Mouse (Mus musculus): ENCODE data around the gene Tirap. TPM values are rescaled to one million over a fixed set of nuclear protein-coding genes. Genes with fewer than 3 reads are reported as not detected.
A peak's percentile ranks its signal among the peaks of the same experiment; 100 is the strongest.

Gene Tirap
- polyA plus RNA-seq, 1 experiment = 13.0 TPM

GRCm38 (mm10) chr9:35173331-35173730 lies 26.8 kb downstream of the Tirap start:
- H3K36me3 ChIP-seq (ENCODE audit: control insufficient read depth, insufficient read depth, low read length) = no peaks in the 10 kb centered on the region
- H3K27me3 ChIP-seq (ENCODE audit: control insufficient read depth, insufficient read depth, low read length) = no peaks in the 10 kb centered on the region
- H3K4me3 ChIP-seq (ENCODE audit: low read depth, low read length) = no peak overlapping the region
- TF ChIP-seq POLR2A (IDR thresholded peaks at IDR 0.05; ENCODE audit: low read depth, low read length) = no peak
- TF ChIP-seq CTCF (IDR thresholded peaks at IDR 0.05; ENCODE audit: extremely low read depth, insufficient read length, insufficient replicate concordance, low read depth, low read length) = no peak
- WGBS = 72% methylated on average over 1 of the region's 1 CpGs
- peaks cover 4% of the 10 kb centered on the region; the same call in 1 of the 2 replicates for H3K4me1 ChIP-seq (ENCODE audit: control insufficient read depth, insufficient read depth, insufficient read length, low read length)
- H3K27ac ChIP-seq (ENCODE audit: insufficient read depth, low read depth, low read length) = no peak overlapping the region

- 87% methylated on average over 7 of the region's 7 CpGs for WGBS
- TF ChIP-seq POLR2A (IDR thresholded peaks at IDR 0.05; ENCODE audit: low read depth, low read length) (no peak), CTCF (IDR thresholded peaks at IDR 0.05; ENCODE audit: extremely low read depth, insufficient read length, insufficient replicate concordance, low read depth, low read length) (no peak)
- Histone ChIP-seq H3K4me1 (ENCODE audit: control insufficient read depth, insufficient read depth, insufficient read length, low read length) (peaks cover 10% of the 10 kb centered on the region; the same call in 1 of the 2 replicates), H3K36me3 (ENCODE audit: control insufficient read depth, insufficient read depth, low read length) (no peaks in the 10 kb centered on the region), H3K27ac (ENCODE audit: insufficient read depth, low read depth, low read length) (no peak overlapping the region), H3K27me3 (ENCODE audit: control insufficient read depth, insufficient read depth, low read length) (no peaks in the 10 kb centered on the region), H3K4me3 (ENCODE audit: low read depth, low read length) (no peak overlapping the region)
Measured at GRCm38 (mm10) chr9:35170071-35170470, 30.0 kb downstream of the Tirap start.

GRCm38 (mm10) chr9:35166798-35167635 lies 33.1 kb downstream of the Tirap start:
- H3K27me3 ChIP-seq (ENCODE audit: control insufficient read depth, insufficient read depth, low read length) = no peaks in the 10 kb centered on the region
- no peaks in the 10 kb centered on the region for H3K36me3 ChIP-seq (ENCODE audit: control insufficient read depth, insufficient read depth, low read length)
- no peak overlapping the region for H3K4me3 ChIP-seq (ENCODE audit: low read depth, low read length)
- TF ChIP-seq CTCF (IDR thresholded peaks at IDR 0.05; ENCODE audit: extremely low read depth, insufficient read length, insufficient replicate concordance, low read depth, low read length) = no peak
- TF ChIP-seq POLR2A (IDR thresholded peaks at IDR 0.05; ENCODE audit: low read depth, low read length) = no peak
- 88% methylated on average over 9 of the region's 9 CpGs for WGBS
- H3K4me1 ChIP-seq (ENCODE audit: control insufficient read depth, insufficient read depth, insufficient read length, low read length) = peaks cover 19% of the 10 kb centered on the region
- no peak overlapping the region for H3K27ac ChIP-seq (ENCODE audit: insufficient read depth, low read depth, low read length)

- H3K27me3 ChIP-seq (ENCODE audit: control insufficient read depth, insufficient read depth, low read length) = no peaks in the 10 kb centered on the region
- H3K36me3 ChIP-seq (ENCODE audit: control insufficient read depth, insufficient read depth, low read length) = no peaks in the 10 kb centered on the region
- peak; percentile 31; the same call in 1 of the 2 replicates for TF ChIP-seq CTCF (IDR thresholded peaks at IDR 0.05; ENCODE audit: extremely low read depth, insufficient read length, insufficient replicate concordance, low read depth, low read length)
- TF ChIP-seq POLR2A (IDR thresholded peaks at IDR 0.05; ENCODE audit: low read depth, low read length) = no peak
- H3K4me1 ChIP-seq (ENCODE audit: control insufficient read depth, insufficient read depth, insufficient read length, low read length) = peaks cover 19% of the 10 kb centered on the region
- no peak overlapping the region for H3K4me3 ChIP-seq (ENCODE audit: low read depth, low read length)
- 23% methylated on average over 3 of the region's 3 CpGs for WGBS
- no peak overlapping the region for H3K27ac ChIP-seq (ENCODE audit: insufficient read depth, low read depth, low read length)
Measured at GRCm38 (mm10) chr9:35166144-35166797, 33.8 kb downstream of the Tirap start.

- Histone ChIP-seq H3K4me3 (ENCODE audit: low read depth, low read length) (no peak overlapping the region), H3K27ac (ENCODE audit: insufficient read depth, low read depth, low read length) (peak overlapping the region; percentile 29; the same call in 1 of the 2 replicates), H3K36me3 (ENCODE audit: control insufficient read depth, insufficient read depth, low read length) (no peaks in the 10 kb centered on the region), H3K4me1 (ENCODE audit: control insufficient read depth, insufficient read depth, insufficient read length, low read length) (peaks cover 19% of the 10 kb centered on the region), H3K27me3 (ENCODE audit: control insufficient read depth, insufficient read depth, low read length) (no peaks in the 10 kb centered on the region)
- 26% methylated on average over 5 of the region's 5 CpGs for WGBS
- no peak for TF ChIP-seq POLR2A (IDR thresholded peaks at IDR 0.05; ENCODE audit: low read depth, low read length)
- no peak for TF ChIP-seq CTCF (IDR thresholded peaks at IDR 0.05; ENCODE audit: extremely low read depth, insufficient read length, insufficient replicate concordance, low read depth, low read length)
Measured at GRCm38 (mm10) chr9:35164142-35164874, 35.8 kb downstream of the Tirap start.

- Histone ChIP-seq H3K27me3 (ENCODE audit: control insufficient read depth, insufficient read depth, low read length) (no peaks in the 10 kb centered on the region), H3K4me1 (ENCODE audit: control insufficient read depth, insufficient read depth, insufficient read length, low read length) (peaks cover 19% of the 10 kb centered on the region), H3K36me3 (ENCODE audit: control insufficient read depth, insufficient read depth, low read length) (no peaks in the 10 kb centered on the region), H3K4me3 (ENCODE audit: low read depth, low read length) (peak overlapping the region; percentile 7; the same call in 1 of the 2 replicates), H3K27ac (ENCODE audit: insufficient read depth, low read depth, low read length) (peak overlapping the region; percentile 21; the same call in 1 of the 2 replicates)
- WGBS = 63% methylated on average over 11 of the region's 11 CpGs
- TF ChIP-seq CTCF (IDR thresholded peaks at IDR 0.05; ENCODE audit: extremely low read depth, insufficient read length, insufficient replicate concordance, low read depth, low read length) = no peak
- TF ChIP-seq POLR2A (IDR thresholded peaks at IDR 0.05; ENCODE audit: low read depth, low read length) = no peak
Measured at GRCm38 (mm10) chr9:35163011-35163690, 36.9 kb downstream of the Tirap start.
